Mouse (Mus musculus) adrenal gland (tissue): ENCODE results near the gene Gp1ba.

Experiments
- intact Hi-C: fragments of 180-260 bp; cut with DNase I; formaldehyde crosslinking; loops from one replicate; pipeline ENCODE4 v1.15.1; 2025
- long read RNA-seq, 2 experiments: library from polyadenylated mRNA; unstranded; transcript quantifications; one replicate each; pipeline ENCODE4 v2.0.0; 2020; ENCODE audit warnings: borderline replicate concordance in 1 of 2; ENCODE audit not compliant: insufficient replicate concordance in 1 of 2

The Gp1ba gene
- long read RNA-seq, experiment 1 = 0 reads
- long read RNA-seq, experiment 2 = 0 reads

DNA sequence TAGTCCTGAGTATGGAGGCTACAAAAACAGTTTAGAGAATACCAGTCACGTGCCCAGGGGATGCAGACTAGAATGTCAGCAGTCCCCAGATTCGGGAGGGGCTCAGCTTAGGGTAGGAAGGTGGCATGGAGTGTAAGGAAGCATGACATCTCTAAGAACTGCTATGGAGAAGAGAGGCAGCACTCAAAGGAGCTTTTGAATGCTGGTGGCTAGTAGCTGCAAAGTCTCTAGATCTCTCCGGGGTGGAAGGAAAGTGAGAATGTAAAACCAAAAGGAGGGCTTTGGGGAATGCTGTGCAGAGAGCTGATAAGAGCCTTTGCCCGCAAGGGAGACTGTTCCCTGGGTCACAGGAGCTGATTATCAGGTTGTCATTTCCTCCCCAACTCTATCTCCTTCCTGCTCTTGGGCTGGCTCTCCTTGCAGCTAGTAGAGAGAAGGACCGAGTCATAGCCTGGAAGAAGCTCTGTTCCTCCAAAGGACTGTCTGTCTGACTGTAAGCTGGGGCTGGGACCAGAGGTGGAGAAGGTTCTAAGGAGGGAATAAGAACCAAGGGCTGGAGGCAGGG is at the start of gene Gp1ba:
Gene Gp1ba (plus strand): TSS at position 409 of the 565 bp plus-strand sequence.
- intact Hi-C loops = no loop called here

GRCm38 (mm10) chr11:70591733-70592132 is 47.2 kb upstream of the Gp1ba start:
- intact Hi-C loops = no loop called here

DNA sequence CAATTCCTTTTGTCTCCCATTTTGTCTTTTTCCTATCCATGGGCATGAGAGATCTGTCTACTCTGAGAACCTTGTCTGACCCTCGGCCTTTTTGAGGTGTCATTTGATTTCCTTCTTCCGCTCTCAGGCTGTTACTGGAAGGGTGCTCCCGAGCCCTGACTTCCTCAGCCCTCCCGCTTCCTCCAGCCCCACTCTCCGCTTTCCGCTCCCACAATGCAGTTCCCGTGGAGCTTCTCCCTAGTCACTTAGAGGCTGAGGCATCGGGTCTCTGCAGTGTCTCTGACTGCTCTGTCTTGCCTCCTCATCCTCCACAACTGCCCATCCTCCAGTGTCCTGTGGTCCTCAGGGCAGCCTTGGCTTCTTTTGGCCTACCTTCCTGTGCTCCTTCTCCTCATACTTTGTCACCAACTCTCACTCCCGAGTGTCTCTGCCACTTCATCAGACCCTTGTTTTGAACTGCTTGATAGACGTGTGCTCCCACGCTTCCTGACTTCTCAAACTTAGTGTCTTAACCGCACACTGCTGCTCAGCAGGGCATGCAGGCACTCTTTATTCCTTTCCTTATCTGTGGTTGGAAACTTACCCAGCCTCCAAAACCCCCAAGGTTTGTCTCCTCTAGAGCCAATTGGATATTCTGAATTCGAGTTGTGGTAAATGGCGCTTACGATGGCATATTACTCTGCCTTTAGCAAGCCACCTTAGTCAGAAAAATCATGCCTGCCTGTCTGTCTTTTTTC is 44.5 kb upstream of the Gp1ba start:
- intact Hi-C loops = no loop called here

- intact Hi-C loops = no loop called here
Measured at GRCm38 (mm10) chr11:70595638-70596037, 43.3 kb upstream of the Gp1ba start.

- intact Hi-C loops = no loop called here
Measured at GRCm38 (mm10) chr11:70596094-70596493, 42.8 kb upstream of the Gp1ba start.

GRCm38 (mm10) chr11:70597301-70597700 is 41.6 kb upstream of the Gp1ba start:
- intact Hi-C loops = no loop called here

DNA sequence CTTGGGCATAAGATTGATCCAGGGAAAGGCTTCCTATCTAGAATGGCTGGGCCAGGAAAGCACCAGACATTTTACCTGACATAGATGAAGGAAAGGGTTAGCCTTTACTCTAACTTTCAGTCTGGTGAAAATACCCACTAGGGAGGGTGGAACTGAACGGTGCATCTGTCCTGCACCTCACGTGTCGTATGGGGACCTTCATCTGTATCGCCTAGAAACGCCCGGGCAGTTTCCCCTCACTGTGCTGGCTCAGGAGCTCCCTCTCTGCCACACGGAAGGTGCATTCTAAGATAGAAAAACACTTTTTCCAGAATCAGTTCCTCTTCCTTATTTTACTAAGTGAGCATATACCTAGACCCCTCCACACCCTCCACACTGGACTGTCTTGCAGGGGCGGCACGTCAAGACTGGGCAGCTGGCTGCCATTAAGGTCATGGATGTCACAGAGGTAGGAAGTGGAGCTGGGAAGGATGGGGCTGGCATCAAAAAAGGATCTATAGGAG is 40.4 kb upstream of the Gp1ba start:
- intact Hi-C loops = no loop called here

GRCm38 (mm10) chr11:70605024-70605566 is 33.8 kb upstream of the Gp1ba start:
- intact Hi-C loops = loop anchor here (2.0 to 10.0 kb wide), 3 partner anchors 73 to 170 kb away; partner anchors contain the start of genes Arrb2 and Gm40193

GRCm38 (mm10) chr11:70606717-70607116 is 32.2 kb upstream of the Gp1ba start:
- intact Hi-C loops = loop anchor here (5.0 to 10.0 kb wide), 2 partner anchors 74 to 172 kb away; partner anchors contain the start of genes Arrb2 and Gm40193

DNA sequence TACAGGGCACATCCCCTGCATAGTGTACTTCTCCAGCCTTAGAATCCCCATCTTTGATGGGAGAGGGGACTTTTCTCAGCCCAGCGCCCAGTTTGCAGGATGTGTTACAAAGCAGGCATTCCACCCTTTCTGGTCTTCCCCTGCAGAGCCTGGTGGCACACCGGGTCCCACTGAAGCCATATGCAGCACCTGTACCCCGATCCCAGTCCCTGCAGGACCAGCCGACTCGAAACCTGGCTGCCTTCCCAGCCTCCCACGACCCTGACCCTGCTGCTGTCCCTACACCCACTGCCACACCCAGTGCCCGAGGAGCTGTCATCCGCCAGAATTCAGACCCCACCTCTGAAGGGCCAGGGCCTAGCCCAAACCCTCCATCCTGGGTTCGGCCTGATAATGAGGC is 31.3 kb upstream of the Gp1ba start:
- intact Hi-C loops = loop anchor here (5.0 to 10.0 kb wide), 2 partner anchors 75 to 173 kb away; partner anchors contain the start of genes Arrb2 and Gm40193

GRCm38 (mm10) chr11:70608381-70609066 is 30.4 kb upstream of the Gp1ba start:
- intact Hi-C loops = loop anchor here (5.0 to 10.0 kb wide), 2 partner anchors 76 to 174 kb away; partner anchors contain the start of genes Arrb2 and Gm40193

DNA sequence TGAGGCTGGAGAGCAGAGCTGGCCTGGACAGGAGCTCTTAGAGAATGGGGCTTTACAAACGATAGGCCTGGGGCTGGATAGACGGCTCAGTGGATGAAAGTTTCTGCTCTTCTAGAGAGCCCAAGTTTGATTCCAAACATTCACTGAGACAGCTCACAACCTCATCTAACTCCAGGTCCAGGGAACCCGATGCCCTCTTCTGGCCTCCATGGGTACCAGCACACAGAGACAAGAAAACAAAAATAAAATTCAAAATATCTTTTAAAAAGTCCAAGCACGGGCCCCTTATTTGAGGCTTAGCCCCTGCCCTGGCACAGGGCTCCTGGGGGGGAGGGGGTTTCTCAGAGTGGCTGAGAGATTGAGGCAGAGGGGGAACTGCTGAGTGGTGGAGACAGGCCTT is 28.2 kb upstream of the Gp1ba start:
- intact Hi-C loops = no loop called here

DNA sequence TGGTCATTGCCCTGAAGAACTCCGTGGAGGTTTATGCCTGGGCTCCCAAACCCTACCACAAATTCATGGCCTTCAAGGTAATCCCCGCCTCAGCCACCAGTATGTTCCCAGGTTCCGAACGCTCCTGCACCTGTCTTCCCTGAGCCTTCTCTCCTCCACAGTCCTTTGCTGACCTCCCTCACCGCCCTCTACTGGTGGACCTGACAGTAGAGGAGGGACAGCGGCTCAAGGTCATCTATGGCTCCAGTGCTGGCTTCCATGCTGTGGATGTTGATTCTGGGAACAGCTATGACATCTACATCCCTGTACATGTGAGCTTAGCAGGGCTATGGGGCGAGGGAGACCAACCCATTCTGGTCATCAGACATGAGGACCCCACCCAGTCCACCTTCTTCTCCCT is 26.4 kb upstream of the Gp1ba start:
- intact Hi-C loops = no loop called here

- intact Hi-C loops = no loop called here
Measured at GRCm38 (mm10) chr11:70615074-70615473, 23.8 kb upstream of the Gp1ba start.

DNA sequence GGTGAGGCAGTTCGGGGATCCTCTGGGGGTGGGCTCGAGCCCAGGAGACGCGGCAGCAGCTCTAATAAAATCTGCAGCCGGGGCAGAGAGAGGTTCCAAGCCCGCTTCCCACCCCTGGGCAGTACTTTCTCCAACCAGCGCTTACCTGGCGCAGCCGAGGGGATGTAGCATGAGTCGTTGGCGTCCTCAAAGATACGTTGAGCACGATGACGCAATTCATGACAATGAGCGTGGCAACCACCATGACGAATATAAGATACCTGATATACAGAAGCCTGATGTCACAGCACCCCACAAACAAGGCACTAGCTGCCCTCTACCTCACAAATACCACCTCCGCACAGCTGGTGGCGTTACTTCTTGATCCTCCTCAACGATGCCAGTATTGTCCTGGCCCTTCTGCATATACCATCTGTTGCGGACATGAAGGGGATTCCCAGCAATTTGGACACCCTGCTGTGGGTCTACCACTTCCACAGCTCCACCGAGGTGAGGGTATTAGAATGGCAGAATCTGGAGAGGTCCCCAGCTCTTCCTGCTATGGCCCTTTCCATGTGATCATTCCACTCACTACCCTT is 23.3 kb upstream of the Gp1ba start, which contains the start of gene 4930544D05Rik:
Gene 4930544D05Rik (plus strand): TSS at position 333 of the 578 bp plus-strand sequence.
- intact Hi-C loops = no loop called here

DNA sequence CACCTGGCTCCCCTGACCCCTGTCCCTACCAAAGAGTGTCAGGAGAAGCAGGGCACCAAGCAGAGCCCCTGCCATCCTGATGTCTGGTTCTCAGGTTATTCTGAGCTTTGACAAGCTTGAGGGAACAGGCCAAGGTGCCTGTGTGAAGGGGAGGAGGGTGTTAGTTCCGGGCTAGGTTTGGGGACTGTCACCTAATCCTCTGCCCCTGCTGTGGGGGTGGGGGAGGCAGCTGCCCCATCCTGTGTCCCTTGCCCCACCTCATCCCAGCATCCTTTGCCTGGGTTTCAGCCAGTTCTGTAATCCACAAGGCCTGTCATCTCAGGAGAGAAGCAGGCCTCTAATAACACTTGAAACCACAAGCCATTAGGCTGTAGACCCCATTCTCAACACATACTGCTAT is 19.8 kb upstream of the Gp1ba start, which contains the start of gene Chrne:
Gene Chrne (minus strand): TSS at position 116 of the 400 bp plus-strand sequence.
- intact Hi-C loops = no loop called here

- intact Hi-C loops = loop anchor here (5.0 kb wide), 1 partner anchor 105 kb away; the partner anchor contains the start of gene Gltpd2
Measured at GRCm38 (mm10) chr11:70621972-70622814, 16.7 kb upstream of the Gp1ba start.

DNA sequence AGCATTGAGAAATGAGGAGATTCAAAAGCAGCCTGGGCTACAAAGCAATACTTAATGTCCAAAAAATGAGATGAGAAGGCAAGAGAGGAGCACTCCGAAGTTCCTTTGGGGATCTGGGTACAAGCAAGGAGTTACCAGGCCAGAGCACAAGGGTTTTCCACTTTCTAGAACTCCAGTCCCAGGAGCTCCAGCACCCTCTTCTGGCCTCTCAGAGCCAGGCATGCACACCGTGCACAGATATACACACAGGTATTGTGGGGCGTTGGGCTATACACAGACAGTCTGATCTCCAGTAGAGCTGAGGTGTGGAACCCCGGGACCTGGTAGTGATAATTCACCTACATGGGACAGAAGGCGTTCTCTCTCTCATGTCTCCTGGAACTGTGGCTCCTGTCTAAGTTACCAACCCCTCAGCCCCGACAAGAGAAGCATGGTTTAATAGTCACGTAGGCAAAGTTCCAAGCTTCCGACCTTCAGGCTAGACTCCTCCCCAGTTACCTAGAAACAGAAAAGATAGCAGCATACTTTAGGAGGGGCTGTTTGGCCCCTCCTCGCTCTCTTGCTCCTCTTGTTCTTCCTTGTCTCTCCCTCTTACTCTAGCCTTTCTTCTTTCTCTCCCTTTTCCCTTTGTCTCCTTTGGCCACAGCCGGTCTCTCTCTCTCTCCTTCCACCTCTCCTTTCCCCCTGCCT is 15.7 kb upstream of the Gp1ba start:
- intact Hi-C loops = loop anchor here (5.0 kb wide), 1 partner anchor 106 kb away; the partner anchor contains the start of gene Gltpd2

DNA sequence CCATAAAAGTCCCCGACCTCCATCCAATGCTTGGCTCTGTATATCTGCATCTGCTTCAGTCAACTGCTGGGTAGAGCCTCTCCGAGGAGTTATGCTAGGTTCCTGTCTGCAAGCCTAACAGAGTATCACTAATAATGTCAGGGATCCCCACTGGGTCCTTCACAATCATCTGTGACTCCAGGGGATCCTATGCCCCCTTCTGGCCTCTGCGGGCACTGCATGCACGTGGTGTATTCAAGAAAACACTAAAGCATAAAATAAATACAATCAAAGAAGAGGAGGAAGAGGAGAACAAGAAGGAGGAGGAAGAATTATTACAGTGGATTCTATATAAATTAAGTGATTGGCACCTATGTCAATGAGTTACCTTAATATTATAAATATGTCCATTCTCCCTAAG is 13.4 kb upstream of the Gp1ba start:
- intact Hi-C loops = loop anchor here (5.0 kb wide), 1 partner anchor 127 kb away; no protein-coding TSS in a partner anchor
